Mouse (Mus musculus) limb, embryonic 12.5 days (tissue): ENCODE results near the gene Lsg1. TPM values are rescaled to one million over a fixed set of nuclear protein-coding genes. Genes with fewer than 3 reads are reported as not detected.

Source experiments
- ATAC-seq: fragments of 200-750 bp; cut with Nextera tagmentation; 2 replicates; pipeline ENCODE4 v1.8.0; 2017; ENCODE audit warnings: low read depth, moderate TSS enrichment; ENCODE audit not compliant: insufficient number of reproducible peaks, insufficient read depth, low FRiP score, low TSS enrichment
- H3K27ac ChIP-seq: fragments of 300-500 bp; sonication (generic); 2 replicates; pipeline ENCODE4 v1.5.1; 2016; ENCODE audit warnings: mild to moderate bottlenecking, moderate library complexity
- H3K27me3 ChIP-seq: fragments of 300-500 bp; sonication (generic); 2 replicates; pipeline ENCODE4 v1.6.1; 2016; ENCODE audit warnings: mild to moderate bottlenecking, moderate library complexity
- H3K36me3 ChIP-seq: fragments of 300-500 bp; sonication (generic); 2 replicates; pipeline ENCODE4 v1.6.1; 2016; ENCODE audit warnings: mild to moderate bottlenecking, moderate library complexity
- H3K4me1 ChIP-seq: fragments of 300-500 bp; sonication (generic); replicated peaks from 2 replicates; pipeline ENCODE4 v1.6.1; 2016
- H3K4me2 ChIP-seq: fragments of 300-500 bp; sonication (generic); 2 replicates; pipeline ENCODE4 v1.6.1; 2016; ENCODE audit warnings: mild to moderate bottlenecking, moderate library complexity
- H3K4me3 ChIP-seq: fragments of 300-500 bp; sonication (generic); replicated peaks from 2 replicates; pipeline ENCODE4 v1.5.1; 2016; ENCODE audit warnings: mild to moderate bottlenecking
- H3K9ac ChIP-seq: fragments of 300-500 bp; sonication (generic); replicated peaks from 2 replicates; pipeline ENCODE4 v1.6.1; 2016; ENCODE audit warnings: mild to moderate bottlenecking, moderate library complexity
- H3K9me3 ChIP-seq: fragments of 300-500 bp; sonication (generic); 2 replicates; pipeline ENCODE4 v1.6.1; 2016; ENCODE audit warnings: mild to moderate bottlenecking, moderate library complexity
- WGBS: fragments of 180-500 bp; shearing (Covaris S2); methylation state at CpG from one replicate; pipeline ENCODE4 v1.1.7; 2016; 5-methylcytosine and 5-hydroxymethylcytosine counted together
- polyA plus RNA-seq: library from polyadenylated mRNA; unstranded; fragments of >200 nt; fragmentation: Nextera tagmentation; extraction: Ambion mirVana; gene quantifications from 2 replicates; pipeline ENCODE4 v1.2.1, GENCODE M21; 2016

Gene Lsg1
- polyA plus RNA-seq, 1 experiment from 2014 or later = 82.8 TPM

DNA sequence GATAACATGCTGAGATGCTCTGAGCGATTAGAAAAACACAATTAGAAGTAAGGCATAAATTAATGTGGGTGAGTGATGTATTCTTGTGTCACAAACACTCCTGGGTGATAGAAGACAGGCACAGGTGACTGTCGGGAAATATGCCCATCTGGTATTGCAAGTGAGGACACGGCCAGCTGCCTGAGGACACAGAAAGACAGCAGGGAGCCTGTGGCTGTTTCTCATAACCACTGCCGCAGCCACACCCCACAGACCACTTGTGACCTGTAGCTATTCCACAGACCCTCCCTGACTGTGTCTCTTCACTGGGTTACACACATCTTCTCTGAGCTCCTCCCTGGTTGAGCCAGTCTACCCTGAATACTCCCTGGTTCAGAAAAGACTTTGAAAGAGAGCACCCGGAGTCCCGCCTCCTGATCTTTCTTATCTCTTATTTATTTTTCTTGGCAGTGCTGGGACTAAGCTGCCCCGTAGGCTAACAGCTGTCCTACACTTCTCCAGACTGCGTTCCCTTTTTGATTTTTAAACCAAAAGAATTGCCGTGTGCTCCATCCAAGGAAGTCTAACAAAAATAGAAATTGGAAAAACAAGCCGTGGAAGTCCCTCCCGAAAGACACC is 69.6 kb downstream of the Lsg1 start:
- 50% methylated on average over 11 of the region's 11 CpGs for WGBS
- Histone ChIP-seq H3K4me1 (0 out of 2 replicates have a peak, but pooled peaks cover 4% of the 10 kb centered on the region), H3K36me3 (peaks cover 24% of the 10 kb centered on the region), H3K4me3 (no peak overlapping the region), H3K9me3 (0 out of 2 replicates have a peak, but pooled peaks cover 3% of the 10 kb centered on the region), H3K9ac (no peak overlapping the region), H3K27ac (no peak overlapping the region), H3K27me3 (no peaks in the 10 kb centered on the region), H3K4me2 (no peak overlapping the region)
- ATAC-seq = no peak

- Histone ChIP-seq H3K9me3 (0 out of 2 replicates have a peak, but pooled peaks cover 3% of the 10 kb centered on the region), H3K4me3 (no peak overlapping the region), H3K4me2 (no peak overlapping the region), H3K4me1 (peaks cover 8% of the 10 kb centered on the region; the same call in 1 of the 2 replicates), H3K27me3 (no peaks in the 10 kb centered on the region), H3K9ac (no peak overlapping the region), H3K27ac (no peak overlapping the region), H3K36me3 (peaks cover 16% of the 10 kb centered on the region)
- WGBS = 91% methylated on average over 9 of the region's 9 CpGs
- ATAC-seq = no peak
Observed at GRCm38 (mm10) chr16:30516993-30517392, 70.4 kb downstream of the Lsg1 start.

DNA sequence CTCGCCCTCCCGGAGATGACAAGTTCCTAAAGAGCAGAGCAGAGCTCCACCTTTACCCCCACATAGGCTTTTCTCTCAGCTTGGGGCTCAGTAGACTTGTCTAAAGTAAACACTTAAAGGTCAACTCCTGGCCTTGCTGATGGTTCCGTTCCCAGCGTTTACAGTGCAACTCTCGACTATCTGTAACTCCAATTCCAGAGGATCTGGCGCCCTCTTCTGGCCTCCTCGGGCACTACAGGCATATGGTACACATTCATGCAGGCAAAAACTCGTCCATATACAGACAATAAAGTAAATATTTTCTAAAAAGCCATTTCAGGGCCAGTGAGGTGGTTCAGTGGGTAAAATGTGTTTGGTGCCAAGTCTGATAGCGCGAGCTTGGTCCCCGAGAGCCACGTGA is 72.0 kb downstream of the Lsg1 start:
- WGBS = 71% methylated on average over 12 of the region's 12 CpGs
- Histone ChIP-seq H3K4me3 (no peak overlapping the region), H3K4me2 (no peak overlapping the region), H3K36me3 (peaks cover 14% of the 10 kb centered on the region; the same call in 1 of the 2 replicates), H3K9me3 (0 out of 2 replicates have a peak, but pooled peaks cover 3% of the 10 kb centered on the region), H3K27ac (no peak overlapping the region), H3K27me3 (no peaks in the 10 kb centered on the region), H3K4me1 (peaks cover 17% of the 10 kb centered on the region), H3K9ac (no peak overlapping the region)
- no peak for ATAC-seq

GRCm38 (mm10) chr16:30513050-30514024 is 74.1 kb downstream of the Lsg1 start:
- Histone ChIP-seq H3K36me3 (peaks cover 14% of the 10 kb centered on the region; the same call in 1 of the 2 replicates), H3K4me2 (no peak overlapping the region), H3K9ac (no peak overlapping the region), H3K27ac (peak overlapping the region; percentile 19; the same call in 1 of the 2 replicates), H3K27me3 (no peaks in the 10 kb centered on the region), H3K9me3 (0 out of 2 replicates have a peak, but pooled peaks cover 3% of the 10 kb centered on the region), H3K4me3 (no peak overlapping the region), H3K4me1 (peaks cover 17% of the 10 kb centered on the region)
- WGBS = 77% methylated on average over 20 of the region's 20 CpGs
- no peak for ATAC-seq

GRCm38 (mm10) chr16:30512375-30513049 is 74.9 kb downstream of the Lsg1 start:
- peak; percentile 44; the same call in 1 of the 2 replicates for ATAC-seq
- no peak overlapping the region for H3K4me2 ChIP-seq
- H3K27ac ChIP-seq = 0 out of 2 replicates have a peak overlapping the region, but pooled peaks have one; percentile 19
- H3K4me1 ChIP-seq = peaks cover 17% of the 10 kb centered on the region
- no peak overlapping the region for H3K4me3 ChIP-seq
- no peaks in the 10 kb centered on the region for H3K27me3 ChIP-seq
- H3K9me3 ChIP-seq = 0 out of 2 replicates have a peak, but pooled peaks cover 3% of the 10 kb centered on the region
- no peak overlapping the region for H3K9ac ChIP-seq
- WGBS = 42% methylated on average over 8 of the region's 8 CpGs
- peaks cover 14% of the 10 kb centered on the region; the same call in 1 of the 2 replicates for H3K36me3 ChIP-seq

DNA sequence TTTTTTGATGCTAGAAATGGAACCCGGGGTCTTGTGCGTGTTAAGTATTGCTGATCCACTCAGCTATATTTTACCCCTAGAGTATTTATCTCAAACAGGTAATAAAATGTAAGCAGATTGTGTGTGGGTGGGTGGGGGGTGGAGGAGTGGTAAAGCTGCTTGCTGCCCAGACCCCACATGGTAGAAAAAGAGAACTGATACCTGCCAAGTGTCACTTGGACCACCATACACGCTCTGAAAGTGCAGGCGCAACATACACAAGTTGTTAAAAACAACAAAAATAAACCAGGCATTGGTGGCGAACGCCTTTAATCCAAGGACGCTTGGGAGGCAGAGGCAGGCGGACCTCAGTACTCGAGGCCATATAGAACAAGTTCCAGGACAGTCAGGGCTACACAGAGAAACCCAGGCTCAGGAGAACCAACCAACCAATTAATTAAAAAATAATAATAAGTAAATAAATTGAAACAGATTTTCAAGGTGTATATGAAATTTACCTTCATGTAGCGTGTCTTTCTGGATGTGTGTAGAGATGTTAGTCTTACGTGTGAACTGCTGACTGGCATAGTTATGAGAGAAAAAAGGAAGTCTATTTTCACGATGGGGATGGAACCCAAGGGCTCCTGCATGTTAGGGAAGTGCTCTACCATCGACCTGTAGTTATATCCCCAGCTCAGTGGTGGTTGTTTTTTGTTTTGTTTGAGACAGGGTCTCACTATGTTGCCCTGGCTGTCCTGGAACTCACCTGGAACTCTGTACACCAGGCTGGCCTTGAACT is 75.6 kb downstream of the Lsg1 start:
- no peak for ATAC-seq
- peak overlapping the region; percentile 60 for H3K4me3 ChIP-seq
- H3K27ac ChIP-seq = no peak overlapping the region
- 77% methylated on average over 13 of the region's 13 CpGs for WGBS
- 0 out of 2 replicates have a peak, but pooled peaks cover 10% of the 10 kb centered on the region for H3K36me3 ChIP-seq
- H3K4me1 ChIP-seq = peaks cover 17% of the 10 kb centered on the region
- H3K9me3 ChIP-seq = 0 out of 2 replicates have a peak, but pooled peaks cover 3% of the 10 kb centered on the region
- peak overlapping the region; percentile 60 for H3K4me2 ChIP-seq
- H3K9ac ChIP-seq = no peak overlapping the region
- no peaks in the 10 kb centered on the region for H3K27me3 ChIP-seq

GRCm38 (mm10) chr16:30510504-30511451 is 76.6 kb downstream of the Lsg1 start:
- Histone ChIP-seq H3K27me3 (no peaks in the 10 kb centered on the region), H3K4me3 (peak overlapping the region; percentile 60), H3K4me2 (peak overlapping the region; percentile 60), H3K4me1 (peaks cover 17% of the 10 kb centered on the region), H3K27ac (peak overlapping the region; percentile 89), H3K36me3 (0 out of 2 replicates have a peak, but pooled peaks cover 7% of the 10 kb centered on the region), H3K9me3 (0 out of 2 replicates have a peak, but pooled peaks cover 3% of the 10 kb centered on the region), H3K9ac (peak overlapping the region; percentile 74)
- WGBS = 4% methylated on average over 44 of the region's 44 CpGs
- ATAC-seq = peak; percentile 70
